Mouse (Mus musculus) frontal cortex, adult 2 months (tissue): Measurements from ENCODE around the gene Gadd45a. TPM values are rescaled to one million over a fixed set of nuclear protein-coding genes. Genes with fewer than 3 reads are reported as not detected.

ENCODE experiments used
- DNase-seq, 2 experiments: peaks; one replicate each; pipeline ENCODE4 v3.0.0; 2022; ENCODE audit warnings: low spot score in 1 of 2; ENCODE audit errors: extremely low spot score in 1 of 2
- polyA plus RNA-seq: library from polyadenylated mRNA; depleted of rRNA; stranded (reverse); fragments of >200 nt; gene quantifications from 2 replicates; pipeline ENCODE4 v1.2.3, GENCODE M21; 2012; rRNA removed

Gadd45a gene
- polyA plus RNA-seq, 1 experiment = 13.5 TPM

- no peak for DNase-seq
Measured at GRCm38 (mm10) chr6:66988363-66988762, 48.9 kb downstream of the Gadd45a start.

GRCm38 (mm10) chr6:66987643-66988042 is 49.6 kb downstream of the Gadd45a start:
- DNase-seq = no peak

- no peak for DNase-seq
Measured at GRCm38 (mm10) chr6:66986063-66986462, 51.2 kb downstream of the Gadd45a start.

- DNase-seq = no peak
Measured at GRCm38 (mm10) chr6:66985500-66985899, 51.8 kb downstream of the Gadd45a start.

Other genes starting within 250 kb of the Gadd45a start
- not detected in 2 replicates for gene Vmn1r39, start 226.8 kb downstream of the Gadd45a start, polyA plus RNA-seq
- 40.5 and 49.5 TPM in 2 replicates for gene Gng12, start 141.1 kb downstream of the Gadd45a start, polyA plus RNA-seq
- gene Serbp1, start 200.7 kb upstream of the Gadd45a start, polyA plus RNA-seq = 227 and 240 TPM in 2 replicates